Mouse (Mus musculus) natural killer cell, adult 2 months (primary cell): Measurements from ENCODE around the gene Pold1.

ENCODE experiments used
- DNase-seq, 2 experiments: peaks; one replicate each; pipeline ENCODE4 v3.0.0; 2022; ENCODE audit warnings: low spot score in 2 of 2

Gene Pold1

GRCm38 (mm10) chr7:44485572-44486195 is 63.0 kb downstream of the Pold1 start:
- DNase-seq: no peak

GRCm38 (mm10) chr7:44484841-44485571 is 63.6 kb downstream of the Pold1 start:
- DNase-seq: peak; percentile 48 to 70

- no peak for DNase-seq
These were observed 64.5 kb downstream of the Pold1 start for GRCm38 (mm10) chr7:44484109-44484508.

- no peak for DNase-seq
These were observed 65.7 kb downstream of the Pold1 start for GRCm38 (mm10) chr7:44482836-44483435.
